Comparison of ENCODE assay signal across 8 mouse cellular contexts in the genomic region with DNA sequence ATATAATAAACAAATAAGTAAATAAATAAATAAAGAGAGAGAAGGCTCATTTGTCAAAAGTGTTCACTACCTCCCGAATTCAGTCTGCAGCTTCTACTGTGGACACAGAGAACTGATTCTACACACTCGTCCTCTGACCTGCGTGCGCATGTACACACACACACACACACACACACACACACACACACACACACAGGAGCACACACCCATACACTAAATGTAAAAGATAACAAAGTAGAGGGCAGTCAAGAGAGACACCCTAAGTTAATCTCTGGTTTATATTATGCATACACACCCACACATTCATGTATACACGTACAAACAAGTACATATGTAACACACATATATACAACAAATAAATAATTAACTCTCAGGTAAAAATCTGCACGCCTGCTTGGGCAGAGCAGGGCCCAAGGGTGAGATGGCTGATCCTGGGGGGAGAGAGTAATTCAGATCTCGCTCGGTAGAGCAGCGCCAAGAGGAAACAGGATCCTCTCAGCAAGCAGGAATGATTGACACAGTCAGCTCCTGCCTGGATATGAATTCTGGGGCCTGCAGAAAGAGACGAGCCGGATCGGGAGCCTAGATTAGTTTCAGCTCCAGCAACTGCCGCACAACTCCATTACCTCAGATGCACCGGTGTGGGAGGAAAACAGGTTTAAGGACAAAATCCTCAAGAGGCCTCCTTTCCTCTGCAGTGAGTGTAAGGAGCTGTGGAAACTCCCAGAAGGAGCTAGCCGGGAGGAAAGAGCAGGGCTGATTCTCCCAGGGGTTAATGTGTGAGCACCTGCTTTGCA. TPM values are rescaled to one million over a fixed set of nuclear protein-coding genes. Genes with fewer than 3 reads are reported as not detected.
DNase-seq lines count a peak whose midpoint lies in the region; ATAC-seq and TF ChIP-seq lines count a peak whose summit lies in the region.

No protein-coding gene starts in this region.

- no peak for TF ChIP-seq CTCF in heart, postnatal 0 days (IDR thresholded peaks at IDR 0.05; ENCODE audit: low read depth)

- peak overlapping the region; percentile 44 for H3K9ac ChIP-seq in heart, postnatal 0 days (replicated peaks; ENCODE audit: low read depth, low read length)
- H3K9ac ChIP-seq in hindbrain, embryonic 15.5 days = no peak overlapping the region
- no peak overlapping the region for H3K9ac ChIP-seq in midbrain, embryonic 13.5 days (replicated peaks)

- 47% methylated on average over 15 of the region's 15 CpGs for WGBS in heart, postnatal 0 days
- WGBS in hindbrain, embryonic 15.5 days = 58% methylated on average over 15 of the region's 15 CpGs
- 67% methylated on average over 15 of the region's 15 CpGs for WGBS in midbrain, embryonic 13.5 days

- no peaks in the 10 kb centered on the region for H3K36me3 ChIP-seq in heart, postnatal 0 days (replicated peaks; ENCODE audit: control insufficient read depth, insufficient read depth, low read length)
- H3K36me3 ChIP-seq in hindbrain, embryonic 15.5 days = no peaks in the 10 kb centered on the region
- no peaks in the 10 kb centered on the region for H3K36me3 ChIP-seq in midbrain, embryonic 13.5 days

- H3K27ac ChIP-seq in heart, postnatal 0 days (ENCODE audit: low read depth) = peak overlapping the region; percentile 73
- H3K27ac ChIP-seq in brown adipose tissue, adult 24 weeks (replicated peaks; ENCODE audit: low read depth, low read length) = peak overlapping the region; percentile 65
- H3K27ac ChIP-seq in hindbrain, embryonic 15.5 days (replicated peaks) = peak overlapping the region; percentile 56
- H3K27ac ChIP-seq in midbrain, embryonic 13.5 days = peak overlapping the region; percentile 68

- H3K4me1 ChIP-seq in heart, postnatal 0 days (ENCODE audit: control insufficient read depth, insufficient read depth) = peaks cover 24% of the 10 kb centered on the region
- peaks cover 4% of the 10 kb centered on the region; the same call in 1 of the 2 replicates for H3K4me1 ChIP-seq in brown adipose tissue, adult 24 weeks (ENCODE audit: control insufficient read depth, insufficient read depth, insufficient read length, low read length)
- H3K4me1 ChIP-seq in hindbrain, embryonic 15.5 days (replicated peaks) = peaks cover 31% of the 10 kb centered on the region
- H3K4me1 ChIP-seq in midbrain, embryonic 13.5 days (replicated peaks) = peaks cover 24% of the 10 kb centered on the region

- H3K4me2 ChIP-seq in heart, postnatal 0 days (ENCODE audit: low read depth, low read length) = no peak overlapping the region
- H3K4me2 ChIP-seq in hindbrain, embryonic 15.5 days = no peak overlapping the region
- no peak overlapping the region for H3K4me2 ChIP-seq in midbrain, embryonic 13.5 days (replicated peaks)

- no peaks in the 10 kb centered on the region for H3K9me3 ChIP-seq in heart, postnatal 0 days (replicated peaks; ENCODE audit: control insufficient read depth, low read length)
- H3K9me3 ChIP-seq in hindbrain, embryonic 15.5 days = no peaks in the 10 kb centered on the region
- H3K9me3 ChIP-seq in midbrain, embryonic 13.5 days = no peaks in the 10 kb centered on the region

- intact Hi-C loops in heart, postnatal 10 days (cut with DNase I) = no loop called here

- no peak for ATAC-seq in heart, postnatal 0 days (ENCODE audit: insufficient read depth, low read depth)
- no peak for ATAC-seq in hindbrain, embryonic 15.5 days (ENCODE audit: low FRiP score, low read depth)
- no peak for ATAC-seq in midbrain, embryonic 13.5 days

- no peak for TF ChIP-seq EP300 in heart, postnatal 0 days (IDR thresholded peaks at IDR 0.05; ENCODE audit: low read depth)

- no peaks in the 10 kb centered on the region for H3K27me3 ChIP-seq in heart, postnatal 0 days (ENCODE audit: control insufficient read depth, insufficient read depth, low read length)
- no peaks in the 10 kb centered on the region for H3K27me3 ChIP-seq in hindbrain, embryonic 15.5 days
- peaks cover 12% of the 10 kb centered on the region; the same call in 1 of the 2 replicates for H3K27me3 ChIP-seq in midbrain, embryonic 13.5 days

- no peak for DNase-seq in heart, postnatal 0 days (ENCODE audit: low spot score)
- DNase-seq in heart, postnatal 10 days = no peak
- no peak for DNase-seq in layer of hippocampus, postnatal 10 days (ENCODE audit: low spot score in 2 of 2)
- DNase-seq in thymus, adult 18-20 months = no peak
- DNase-seq in B cell, adult 2 months = no peak

- H3K4me3 ChIP-seq in heart, postnatal 0 days (ENCODE audit: low read depth, low read length) = no peak overlapping the region
- no peak overlapping the region for H3K4me3 ChIP-seq in brown adipose tissue, adult 24 weeks (ENCODE audit: insufficient read depth, low read depth, low read length)
- no peak overlapping the region for H3K4me3 ChIP-seq in hindbrain, embryonic 15.5 days
- no peak overlapping the region for H3K4me3 ChIP-seq in midbrain, embryonic 13.5 days (replicated peaks)

RNA-seq across cellular contexts. Expression of gene Vps37b, which starts 17.4 kb away (rescaled TPM):
- total RNA-seq in heart, postnatal 0 days (2014; rRNA removed; ENCODE audit: low replicate concordance) = 51.4 and 59.6 TPM in 2 replicates
- 44.5 and 55.7 TPM in 2 replicates for polyA plus RNA-seq in heart, postnatal 0 days (2015; fragmentation: Nextera tagmentation; extraction: Ambion mirVana)
- total RNA-seq in heart, postnatal 10 days (2021) = 10 to 100 TPM; 38.0 to 46.7 TPM
- 2.7 and 3.7 TPM in 2 replicates for polyA plus RNA-seq in brown adipose tissue, adult 24 weeks (2012; ENCODE audit: insufficient read depth, insufficient read length, missing spikeins)
- polyA plus RNA-seq in hindbrain, embryonic 15.5 days (2015; fragmentation: Nextera tagmentation; extraction: Ambion mirVana) = 75.5 and 82.4 TPM in 2 replicates
- 71.5 and 79.3 TPM in 2 replicates for polyA plus RNA-seq in midbrain, embryonic 13.5 days (2015; fragmentation: Nextera tagmentation; extraction: Ambion mirVana)
- total RNA-seq in layer of hippocampus, postnatal 10 days (2021) = 10 to 100 TPM; 38.4 to 41.6 TPM

RNA-seq across cellular contexts. Expression of gene Abcb9, which starts 46.2 kb away (rescaled TPM):
- 1.8 and 5.4 TPM in 2 replicates for total RNA-seq in heart, postnatal 0 days (2014; rRNA removed; ENCODE audit: low replicate concordance)
- polyA plus RNA-seq in heart, postnatal 0 days (2015; fragmentation: Nextera tagmentation; extraction: Ambion mirVana) = 2.3 and 3.0 TPM in 2 replicates
- 1 to 10 TPM; 6.5 to 6.7 TPM for total RNA-seq in heart, postnatal 10 days (2021)
- 6.4 and 8.8 TPM in 2 replicates for polyA plus RNA-seq in brown adipose tissue, adult 24 weeks (2012; ENCODE audit: insufficient read depth, insufficient read length, missing spikeins)
- polyA plus RNA-seq in hindbrain, embryonic 15.5 days (2015; fragmentation: Nextera tagmentation; extraction: Ambion mirVana) = 21.5 and 23.5 TPM in 2 replicates
- polyA plus RNA-seq in midbrain, embryonic 13.5 days (2015; fragmentation: Nextera tagmentation; extraction: Ambion mirVana) = 4.7 and 4.9 TPM in 2 replicates
- 10 to 100 TPM; 30.6 to 32.0 TPM for total RNA-seq in layer of hippocampus, postnatal 10 days (2021)
